Mouse (Mus musculus): ENCODE data around the gene Rras2. TPM values are rescaled to one million over a fixed set of nuclear protein-coding genes. Genes with fewer than 3 reads are reported as not detected.

Rras2 gene
- polyA plus RNA-seq, 1 experiment from 2014 or later: 22.8 TPM

DNA sequence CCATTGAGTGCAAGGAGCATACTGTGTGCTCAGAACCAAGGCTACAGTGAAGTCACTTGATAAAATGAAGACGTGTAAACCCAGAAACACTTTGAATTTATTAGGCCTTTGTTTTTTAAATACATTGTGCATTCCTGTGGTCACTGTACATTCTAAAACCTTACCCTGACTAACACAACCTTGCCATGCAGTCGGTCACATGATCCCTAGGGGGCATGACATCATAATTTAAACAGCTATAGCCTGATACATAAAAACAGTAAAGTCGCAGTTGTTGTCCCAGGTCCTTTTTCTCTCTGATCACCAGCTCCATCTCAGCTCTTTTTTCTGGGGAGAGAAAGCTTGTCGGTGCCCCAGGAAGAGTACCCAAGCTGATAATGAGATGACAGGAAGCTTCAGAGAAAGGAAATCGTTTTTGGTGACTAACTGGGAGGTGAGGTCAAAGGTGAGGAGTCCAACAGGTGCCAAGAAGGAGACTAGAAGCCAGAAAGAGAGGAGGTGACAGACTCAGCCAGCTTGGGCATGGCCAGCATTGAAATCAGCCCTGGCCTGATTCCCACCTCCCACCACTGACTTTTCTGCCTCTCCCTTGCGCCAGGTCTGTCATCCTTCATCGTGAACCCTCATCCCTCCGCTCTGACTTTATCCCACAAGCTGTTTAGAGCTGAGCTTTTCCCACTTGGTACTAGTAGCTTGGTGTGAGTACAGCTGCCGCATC, 105.7 kb downstream of the Rras2 start:
- H3K4me3 ChIP-seq (replicated peaks): no peak overlapping the region
- H3K4me1 ChIP-seq: peaks cover 12% of the 10 kb centered on the region
- 67% methylated on average over 9 of the region's 9 CpGs for WGBS
- H3K4me2 ChIP-seq: no peak overlapping the region
- H3K27ac ChIP-seq: no peak overlapping the region
- H3K36me3 ChIP-seq (replicated peaks): no peaks in the 10 kb centered on the region
- H3K9me3 ChIP-seq: no peaks in the 10 kb centered on the region
- ATAC-seq (ENCODE audit: low FRiP score): no peak
- no peaks in the 10 kb centered on the region for H3K27me3 ChIP-seq
- H3K9ac ChIP-seq: no peak overlapping the region

- peaks cover 16% of the 10 kb centered on the region; the same call in 1 of the 2 replicates for H3K27me3 ChIP-seq
- H3K9ac ChIP-seq: no peak overlapping the region
- WGBS: 63% methylated on average over 5 of the region's 5 CpGs
- H3K4me1 ChIP-seq: peaks cover 27% of the 10 kb centered on the region
- no peaks in the 10 kb centered on the region for H3K9me3 ChIP-seq
- no peak overlapping the region for H3K27ac ChIP-seq
- no peak for ATAC-seq (ENCODE audit: low FRiP score)
- no peak overlapping the region for H3K4me3 ChIP-seq (replicated peaks)
- H3K4me2 ChIP-seq: no peak overlapping the region
- no peaks in the 10 kb centered on the region for H3K36me3 ChIP-seq (replicated peaks)
Observed at GRCm38 (mm10) chr7:114007565-114007964, 110.0 kb downstream of the Rras2 start.

- H3K36me3 ChIP-seq (replicated peaks): no peaks in the 10 kb centered on the region
- H3K4me1 ChIP-seq: peaks cover 19% of the 10 kb centered on the region
- H3K27me3 ChIP-seq: peaks cover 18% of the 10 kb centered on the region; the same call in 1 of the 2 replicates
- 87% methylated on average over 8 of the region's 8 CpGs for WGBS
- no peak overlapping the region for H3K27ac ChIP-seq
- no peak overlapping the region for H3K4me2 ChIP-seq
- H3K9ac ChIP-seq: no peak overlapping the region
- ATAC-seq (ENCODE audit: low FRiP score): no peak
- H3K9me3 ChIP-seq: no peaks in the 10 kb centered on the region
- H3K4me3 ChIP-seq (replicated peaks): no peak overlapping the region
Observed at GRCm38 (mm10) chr7:114006456-114006855, 111.1 kb downstream of the Rras2 start.

- ATAC-seq (ENCODE audit: low FRiP score): no peak
- 75% methylated on average over 5 of the region's 5 CpGs for WGBS
- Histone ChIP-seq H3K27me3 (peaks cover 18% of the 10 kb centered on the region; the same call in 1 of the 2 replicates), H3K27ac (no peak overlapping the region), H3K9ac (no peak overlapping the region), H3K36me3 (replicated peaks) (no peaks in the 10 kb centered on the region), H3K4me2 (no peak overlapping the region), H3K4me1 (peaks cover 19% of the 10 kb centered on the region), H3K9me3 (no peaks in the 10 kb centered on the region), H3K4me3 (replicated peaks) (no peak overlapping the region)
Observed at GRCm38 (mm10) chr7:114005499-114005898, 112.1 kb downstream of the Rras2 start.

DNA sequence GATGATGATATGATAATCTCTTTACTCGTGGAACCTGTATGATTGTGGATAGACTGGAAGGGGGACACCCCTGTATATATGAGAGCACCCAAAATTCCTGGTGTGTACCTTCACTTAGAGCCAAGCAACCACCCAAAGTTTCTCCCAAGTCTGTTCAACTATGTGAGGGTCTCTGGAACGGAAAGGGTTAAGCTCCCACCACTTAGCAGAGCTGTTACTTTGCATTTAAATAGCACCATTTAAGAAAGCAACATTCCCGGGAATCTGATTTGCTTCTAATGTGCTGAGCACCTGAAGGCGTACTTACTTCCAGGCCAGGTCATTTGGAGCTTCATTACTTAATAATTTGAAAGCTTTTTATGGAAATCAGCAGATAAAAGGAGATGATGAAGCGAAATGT, 113.4 kb downstream of the Rras2 start:
- peak overlapping the region; percentile 38 for H3K4me2 ChIP-seq
- 5% methylated on average over 5 of the region's 5 CpGs for WGBS
- ATAC-seq (ENCODE audit: low FRiP score): no peak
- no peak overlapping the region for H3K4me3 ChIP-seq (replicated peaks)
- peaks cover 19% of the 10 kb centered on the region for H3K4me1 ChIP-seq
- H3K9me3 ChIP-seq: no peaks in the 10 kb centered on the region
- no peak overlapping the region for H3K9ac ChIP-seq
- no peaks in the 10 kb centered on the region for H3K36me3 ChIP-seq (replicated peaks)
- no peak overlapping the region for H3K27ac ChIP-seq
- peaks cover 18% of the 10 kb centered on the region; the same call in 1 of the 2 replicates for H3K27me3 ChIP-seq

GRCm38 (mm10) chr7:113997675-113998354, 119.8 kb downstream of the Rras2 start:
- Histone ChIP-seq H3K4me2 (no peak overlapping the region), H3K4me3 (replicated peaks) (no peak overlapping the region), H3K9ac (no peak overlapping the region), H3K27ac (no peak overlapping the region), H3K4me1 (no peaks in the 10 kb centered on the region), H3K36me3 (replicated peaks) (no peaks in the 10 kb centered on the region), H3K27me3 (0 out of 2 replicates have a peak, but pooled peaks cover 3% of the 10 kb centered on the region), H3K9me3 (no peaks in the 10 kb centered on the region)
- no peak for ATAC-seq (ENCODE audit: low FRiP score)
- 85% methylated on average over 7 of the region's 7 CpGs for WGBS

Other genes with a start within 250 kb of the Rras2 start
- 96.4 and 97.3 TPM in 2 replicates for gene Copb1, start 136.9 kb upstream of the Rras2 start, polyA plus RNA-seq (2016; fragmentation: Nextera tagmentation; extraction: Ambion mirVana)
- gene Psma1, start 158.3 kb upstream of the Rras2 start, polyA plus RNA-seq (2016; fragmentation: Nextera tagmentation; extraction: Ambion mirVana): 411 and 420 TPM in 2 replicates